Mouse (Mus musculus): ENCODE data around the gene Slc9a5. TPM values are rescaled to one million over a fixed set of nuclear protein-coding genes. Genes with fewer than 3 reads are reported as not detected.

The Slc9a5 gene
- total RNA-seq (2012; rRNA removed) (3.5 and 4.5 TPM in 2 replicates), total RNA-seq (2014; rRNA removed) (0.72 and 0.95 TPM in 2 replicates), polyA plus RNA-seq (2012; ENCODE audit: insufficient read length, low read depth) (3.1 and 3.5 TPM in 2 replicates)

- in situ Hi-C loops (cut with MboI; ENCODE audit: low pct_ligation_motif_present, low pct_unique_long_range_greater_than_20kb, low sequenced_read_pairs) = no loop called here
- peak within 1 kb of the TSS; percentile 90 for H3K4me2 ChIP-seq (ENCODE audit: insufficient read depth, low read depth, poor library complexity, severe bottlenecking)
- H3K9ac ChIP-seq (ENCODE audit: insufficient read depth, low read depth) = peak within 1 kb of the TSS; percentile 57
- peak within 1 kb of the TSS; percentile 80 to 85 (median 82) for H3K4me3 ChIP-seq (replicated peaks in 1 of 3; ENCODE audit: low read depth in 2 of 3, low read length in 2 of 3, poor library complexity in 1 of 3)
- peaks cover 15 to 39% of the 10 kb centered on the region in 2 experiments for H3K4me1 ChIP-seq (ENCODE audit: control insufficient read depth in 1 of 2, insufficient read depth in 2 of 2)
- peak; percentile 48 for DNase-seq (ENCODE audit: extremely low read depth)
- H3K36me3 ChIP-seq (replicated peaks in 1 of 2; ENCODE audit: control insufficient read depth in 1 of 2, insufficient read depth in 1 of 2, low read length in 1 of 2) = no peaks in the 10 kb centered on the region
- no peak within 1 kb of the TSS for H3K27ac ChIP-seq (ENCODE audit: insufficient read depth, low read depth)
- peaks cover 17% of the 10 kb centered on the region for H3K27me3 ChIP-seq (replicated peaks)
- no peaks in the 10 kb centered on the region; the same call in 1 of the 2 replicates for H3K79me2 ChIP-seq (replicated peaks; ENCODE audit: control insufficient read depth, extremely low read depth, insufficient read depth, poor library complexity, severe bottlenecking)
- no peaks in the 10 kb centered on the region for H3K9me3 ChIP-seq (replicated peaks; ENCODE audit: low read length)
- dilution Hi-C loops (cut with MboI; ENCODE audit: extremely low pct_ligation_motif_present, extremely low pct_unique_long_range_greater_than_20kb, low sequenced_read_pairs) = no loop called here
- TF ChIP-seq ETS1 (conservative IDR thresholded peaks at IDR 0.05; ENCODE audit: low read depth, low read length) (no peak), E2F4 (IDR thresholded peaks at IDR 0.05; ENCODE audit: insufficient replicate concordance, low read depth, low read length) (no peak), NELFE (IDR thresholded peaks at IDR 0.05; ENCODE audit: low read depth, low read length) (no peak), MXI1 (IDR thresholded peaks at IDR 0.05; ENCODE audit: low read depth, low read length) (peak; percentile 78), GABPA (IDR thresholded peaks at IDR 0.05; ENCODE audit: insufficient replicate concordance, low read depth, low read length) (no peak), HCFC1 (IDR thresholded peaks at IDR 0.05; ENCODE audit: low read depth, low read length) (0 out of 2 replicates have a peak, but pooled peaks have one; percentile 10), JUN (IDR thresholded peaks at IDR 0.05; ENCODE audit: insufficient read depth, low read depth, low read length) (no peak), NRF1 (IDR thresholded peaks at IDR 0.05; ENCODE audit: low read depth, low read length) (peak; percentile 91), MAFK (IDR thresholded peaks at IDR 0.05; ENCODE audit: insufficient replicate concordance, low read length) (no peak), POLR2AphosphoS2 (IDR thresholded peaks at IDR 0.05; ENCODE audit: low read depth, low read length) (no peak), RAD21 (IDR thresholded peaks at IDR 0.05; ENCODE audit: low read depth, low read length) (peak; percentile 5), MAX (IDR thresholded peaks at IDR 0.05; ENCODE audit: low read length) (no peak), TBP (conservative IDR thresholded peaks at IDR 0.05; ENCODE audit: low read depth, low read length) (0 out of 2 replicates have a peak, but pooled peaks have one; percentile 8), KAT2A (IDR thresholded peaks at IDR 0.05; ENCODE audit: insufficient replicate concordance, low read length) (no peak), PAX5 (IDR thresholded peaks at IDR 0.05; ENCODE audit: low read length) (no peak), USF2 (conservative IDR thresholded peaks at IDR 0.05; ENCODE audit: low read depth, low read length) (no peak), ZMIZ1 (IDR thresholded peaks at IDR 0.05; ENCODE audit: low read depth, low read length) (no peak), EP300 (IDR thresholded peaks at IDR 0.05; ENCODE audit: low read length) (no peak), CTCF (conservative IDR thresholded peaks at IDR 0.05 in 1 of 2, IDR thresholded peaks at IDR 0.05 in 1 of 2; ENCODE audit: low read depth in 2 of 2, low read length in 2 of 2) (peak in 1 of 2 experiments; percentile 28; a peak in 1 of 4 replicates), MEF2A (IDR thresholded peaks at IDR 0.05; ENCODE audit: borderline replicate concordance, low read depth, low read length) (no peak), JUND (conservative IDR thresholded peaks at IDR 0.05; ENCODE audit: low read depth, low read length) (no peak), USF1 (IDR thresholded peaks at IDR 0.05; ENCODE audit: low read depth, low read length) (no peak), ZC3H11A (IDR thresholded peaks at IDR 0.05; ENCODE audit: low read depth, low read length) (no peak), POLR2A (IDR thresholded peaks at IDR 0.05; ENCODE audit: low read depth, low read length) (0 out of 2 replicates have a peak, but pooled peaks have one; percentile 38), ELF1 (IDR thresholded peaks at IDR 0.05; ENCODE audit: low read depth, low read length) (no peak), MAZ (IDR thresholded peaks at IDR 0.05; ENCODE audit: low read depth, low read length) (no peak), IRF4 (IDR thresholded peaks at IDR 0.05; ENCODE audit: low read depth, low read length) (no peak), ZNF384 (IDR thresholded peaks at IDR 0.05; ENCODE audit: low read depth, low read length) (no peak), SIN3A (IDR thresholded peaks at IDR 0.05; ENCODE audit: low read length) (no peak; the same call in none of the 2 replicates), RCOR1 (conservative IDR thresholded peaks at IDR 0.05; ENCODE audit: low read depth, low read length) (no peak), CHD2 (IDR thresholded peaks at IDR 0.05; ENCODE audit: low read length) (no peak), UBTF (IDR thresholded peaks at IDR 0.05; ENCODE audit: low read depth, low read length) (peak; percentile 70), MYC (IDR thresholded peaks at IDR 0.05; ENCODE audit: low read depth, low read length) (0 out of 2 replicates have a peak, but pooled peaks have one; percentile 10), TCF12 (IDR thresholded peaks at IDR 0.05; ENCODE audit: low read depth, low read length) (0 out of 2 replicates have a peak, but pooled peaks have one; percentile 14), ZKSCAN1 (IDR thresholded peaks at IDR 0.05; ENCODE audit: borderline replicate concordance, low read depth, low read length) (no peak), BHLHE40 (IDR thresholded peaks at IDR 0.05; ENCODE audit: low read depth, low read length) (no peak; the same call in 1 of the 2 replicates), SMC3 (IDR thresholded peaks at IDR 0.05; ENCODE audit: low read depth, low read length) (no peak), CHD1 (IDR thresholded peaks at IDR 0.05; ENCODE audit: low read depth, low read length) (no peak)
Measured at GRCm38 (mm10) chr8:105348450-105349095, at the start of gene Slc9a5. Gene Slc9a5 (plus strand): TSS chr8:105348843.
